Mouse (Mus musculus): ENCODE results near the gene Ulk4.

GRCm38 (mm10) chr9:121099453-121099852, 177.5 kb downstream of the Ulk4 start:
- TF ChIP-seq POLR2A (IDR thresholded peaks at IDR 0.05; ENCODE audit: borderline replicate concordance, extremely low read depth, insufficient read depth, insufficient read length, poor library complexity, severe bottlenecking) (no peak), CTCF (IDR thresholded peaks at IDR 0.05; ENCODE audit: borderline replicate concordance, extremely low read depth, insufficient read depth, insufficient read length) (no peak)
